Mouse (Mus musculus) frontal cortex, postnatal 14 days (tissue): ENCODE measurements around the gene Txnrd1.

ENCODE experiments used
- DNase-seq, 2 experiments: peaks; one replicate each; pipeline ENCODE4 v3.0.0; 2022; ENCODE audit warnings: low spot score in 2 of 2

Gene Txnrd1

DNA sequence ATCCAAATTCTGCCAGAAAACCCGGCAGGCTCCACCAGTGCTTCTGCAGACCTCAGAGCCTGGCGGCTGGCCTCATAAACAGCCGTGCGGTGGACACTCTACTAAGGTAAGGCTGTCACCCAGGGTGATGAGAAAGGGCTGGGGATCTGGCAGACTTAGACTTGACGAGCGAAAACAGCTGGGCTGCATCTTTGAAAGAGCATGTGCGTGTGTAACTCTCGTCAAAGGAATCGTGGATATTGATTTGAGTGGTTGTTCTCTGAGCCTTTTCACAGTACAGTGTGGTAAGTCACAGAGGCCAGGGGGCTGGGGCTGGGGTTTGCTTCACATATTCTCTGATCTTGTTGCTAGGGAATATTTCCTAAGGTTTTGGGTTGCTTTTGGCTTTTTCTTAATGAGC is at the start of gene Txnrd1:
Txnrd1 (plus strand) TSS at position 26 of the 400 bp plus-strand sequence.
- no peak for DNase-seq

DNA sequence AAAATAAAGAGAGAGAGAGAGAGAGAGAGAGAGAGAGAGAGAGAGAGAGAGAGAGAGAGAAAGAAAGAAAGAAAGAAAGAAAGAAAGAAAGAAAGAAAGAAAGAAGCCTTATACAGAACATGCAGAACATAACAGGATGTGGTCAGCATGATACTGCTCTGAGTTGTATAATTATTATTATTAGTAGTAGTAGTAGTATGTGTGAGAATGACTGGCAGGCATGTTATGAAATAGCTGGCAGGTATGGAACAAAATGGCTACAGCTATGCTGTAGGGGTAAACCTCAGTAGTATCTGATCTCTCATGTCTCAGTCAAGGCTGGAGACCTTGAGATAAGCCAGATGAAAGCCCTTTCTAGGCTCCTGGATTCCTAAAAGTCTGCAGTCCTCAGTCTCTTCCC is 44.6 kb upstream of the Txnrd1 start:
- DNase-seq, result no peak

DNA sequence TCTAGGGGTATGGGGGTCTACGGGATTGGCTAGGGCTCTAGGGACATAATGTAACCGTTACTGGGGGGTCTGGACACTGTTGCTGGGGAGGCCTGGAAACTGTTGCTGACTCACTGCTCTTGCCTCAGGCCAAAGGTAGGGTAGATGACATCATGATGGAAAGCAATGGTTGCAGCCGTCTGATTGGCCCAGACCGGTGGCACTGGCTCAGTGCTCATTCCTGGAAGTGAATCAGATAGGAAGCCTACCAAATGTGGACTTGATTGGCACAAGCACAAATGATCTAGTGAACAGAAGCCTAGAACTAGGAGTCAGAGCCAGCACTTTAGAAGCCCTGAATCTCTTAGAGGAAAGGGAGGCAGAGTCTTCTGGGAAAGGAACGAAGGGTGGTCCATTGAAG is 43.2 kb upstream of the Txnrd1 start:
- DNase-seq, result no peak

DNA sequence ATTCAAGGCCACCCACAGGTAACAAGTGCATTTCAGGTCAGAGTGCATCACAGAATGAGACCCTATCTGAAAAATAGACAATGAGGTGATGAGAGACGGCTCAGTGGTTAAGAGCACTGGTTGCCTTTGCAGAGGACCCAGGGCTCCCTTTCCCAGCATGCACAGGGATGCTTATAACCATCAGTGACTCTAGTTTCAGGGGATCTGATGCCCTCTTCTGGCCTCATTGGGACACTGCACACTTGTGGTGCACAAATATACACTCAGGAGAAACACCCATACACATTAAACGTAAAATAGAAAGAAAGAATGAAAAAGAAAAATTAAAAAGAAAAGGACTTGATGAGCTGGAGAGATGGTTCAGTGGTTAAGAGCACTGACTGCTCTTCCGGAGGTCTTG is 42.0 kb upstream of the Txnrd1 start:
- no peak for DNase-seq

DNA sequence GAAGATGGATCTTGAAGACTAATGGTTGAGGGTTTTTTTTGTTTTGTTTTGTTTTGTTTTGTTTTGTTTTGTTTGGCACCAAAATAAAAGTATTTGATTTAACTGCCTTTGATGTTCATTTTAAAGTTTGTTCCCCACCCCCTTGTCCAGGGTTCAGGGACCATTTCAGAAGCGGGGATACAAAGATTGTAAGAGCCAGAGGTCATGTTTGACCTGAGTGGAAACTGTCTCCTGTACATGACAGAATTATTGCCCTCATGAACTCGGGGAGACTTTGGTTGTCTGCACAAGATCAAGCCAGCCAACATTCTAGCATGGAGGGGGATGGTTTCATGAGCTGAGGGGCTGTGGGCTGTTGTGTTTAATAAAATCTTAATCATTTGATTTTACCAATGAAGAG is 41.4 kb upstream of the Txnrd1 start:
- no peak for DNase-seq

DNA sequence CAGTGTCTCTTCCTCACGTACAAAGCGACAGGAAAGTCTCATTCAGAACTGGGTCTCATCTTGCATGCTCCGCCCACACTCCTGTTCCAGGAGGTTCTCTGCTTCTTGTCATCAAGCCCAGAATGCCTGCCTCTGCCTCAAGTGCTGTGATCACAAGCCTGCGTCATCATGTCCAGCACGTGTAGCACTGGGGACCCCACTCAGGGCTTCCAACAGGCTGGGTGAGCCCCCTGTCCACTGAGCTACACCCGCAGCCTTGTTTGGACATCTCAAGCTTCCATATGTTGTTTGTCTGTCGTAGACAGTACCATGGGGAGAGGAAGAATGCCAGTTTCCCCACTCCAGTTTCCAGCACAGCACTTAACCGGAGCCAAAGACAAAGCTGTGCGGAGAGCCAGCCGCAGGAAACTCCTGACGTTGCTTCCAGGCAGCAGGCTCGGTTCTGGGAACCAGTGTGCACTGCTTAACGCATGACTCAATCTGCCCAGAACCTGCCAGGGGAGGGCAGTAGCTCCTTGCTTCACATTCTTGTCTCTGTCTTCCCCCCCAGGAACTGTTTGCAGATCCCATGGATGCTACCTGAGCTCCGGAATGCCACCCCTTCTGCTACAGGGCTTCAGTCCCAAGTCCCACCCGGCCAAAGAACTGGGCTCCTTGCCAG is 38.5 kb upstream of the Txnrd1 start:
- peak; percentile 50 to 54 for DNase-seq

DNA sequence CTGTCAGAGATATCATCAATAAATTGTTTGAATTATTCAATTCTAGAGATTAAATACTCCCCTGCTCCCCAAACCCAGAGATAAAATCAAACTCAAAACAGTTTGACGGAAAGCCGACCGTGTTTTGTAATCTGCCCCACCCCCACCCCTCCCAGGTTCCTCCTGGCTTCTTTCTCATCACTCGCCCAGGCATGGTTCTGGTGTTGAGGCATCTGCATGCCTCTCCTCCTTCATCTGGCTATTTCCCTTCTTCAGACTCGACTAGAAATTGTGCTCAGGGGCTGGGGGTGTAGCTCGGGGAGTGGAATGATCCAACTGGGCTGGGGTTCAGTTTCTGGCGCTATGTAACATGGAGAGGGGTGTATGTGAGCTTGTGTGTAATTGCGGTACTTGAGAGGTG is 38.0 kb upstream of the Txnrd1 start:
- no peak for DNase-seq

DNA sequence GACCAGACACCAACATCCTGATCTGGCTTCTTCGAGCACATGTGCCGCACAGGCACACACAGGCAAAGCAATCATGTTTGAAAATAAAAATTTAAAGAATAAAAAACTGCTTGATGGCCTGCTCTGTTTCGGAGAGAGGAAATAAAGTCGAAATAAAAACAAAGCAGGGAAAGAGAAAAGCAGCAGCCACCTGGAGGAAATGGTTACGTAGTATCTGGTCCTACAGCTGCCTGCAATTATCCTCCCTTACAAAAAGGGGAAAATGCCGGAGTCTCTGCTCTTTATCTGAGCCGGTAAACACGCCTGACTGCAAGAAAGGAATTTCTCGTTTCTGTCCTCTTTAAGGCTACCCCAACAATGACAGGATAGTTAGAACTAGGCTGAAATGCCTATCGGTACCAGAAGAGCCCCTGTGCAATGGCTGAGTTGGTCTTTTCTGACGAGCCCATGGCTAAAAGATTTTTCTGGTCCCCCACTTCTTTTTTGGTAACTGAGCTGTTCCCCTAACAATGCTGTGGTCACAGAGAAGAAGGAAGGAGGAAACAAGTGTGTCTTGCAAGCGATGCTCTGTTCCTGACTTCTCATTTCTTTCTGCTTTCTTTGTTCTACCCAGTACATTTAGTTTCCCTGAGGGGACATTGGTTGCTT is 37.2 kb upstream of the Txnrd1 start:
- no peak for DNase-seq

DNA sequence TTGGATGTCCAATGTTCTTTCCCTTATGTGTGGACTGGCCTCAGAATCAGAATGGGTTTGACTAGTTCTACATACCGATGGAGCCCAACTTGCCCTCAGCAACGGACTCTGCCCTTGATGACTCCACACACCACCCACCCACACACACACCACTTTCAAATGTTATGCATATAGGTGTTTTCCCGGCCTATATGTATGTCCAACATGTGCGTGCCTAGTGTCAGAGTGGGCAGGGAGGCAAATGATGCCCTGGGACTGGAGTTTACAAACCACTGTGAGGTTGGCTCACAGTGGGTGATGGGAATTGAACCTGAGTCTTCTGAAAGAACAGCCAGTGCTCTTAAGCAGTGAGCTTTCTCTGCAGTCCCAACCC is 36.6 kb upstream of the Txnrd1 start:
- no peak for DNase-seq

DNA sequence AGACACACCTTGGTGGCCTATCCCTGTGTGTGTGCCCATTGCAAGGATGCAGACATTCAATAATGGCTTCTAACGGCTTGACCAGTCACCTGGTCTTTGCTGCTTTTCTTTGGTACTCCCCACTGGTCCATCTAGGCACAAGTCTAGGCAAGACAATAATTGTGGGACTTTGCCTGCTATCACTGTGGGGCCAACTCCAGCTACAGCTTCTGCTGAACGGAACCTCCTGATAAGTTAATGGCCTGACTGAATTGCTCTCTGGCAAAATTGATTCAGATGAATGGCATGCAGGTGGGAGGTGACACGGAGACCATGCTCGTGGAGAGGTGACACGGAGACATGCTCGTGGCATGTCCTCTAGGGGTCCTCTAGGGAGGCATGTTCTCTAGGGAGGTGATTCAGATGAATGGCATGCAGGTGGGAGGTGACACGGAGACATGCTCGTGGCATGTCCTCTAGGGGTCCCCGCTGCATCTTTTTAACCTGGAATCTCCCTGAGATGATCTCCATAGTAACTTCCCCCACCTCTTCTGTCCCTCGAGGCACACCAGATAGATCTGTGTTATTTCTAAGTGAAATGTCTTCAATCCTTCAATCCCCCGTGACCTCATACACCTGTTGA is 35.3 kb upstream of the Txnrd1 start:
- DNase-seq, result no peak

DNA sequence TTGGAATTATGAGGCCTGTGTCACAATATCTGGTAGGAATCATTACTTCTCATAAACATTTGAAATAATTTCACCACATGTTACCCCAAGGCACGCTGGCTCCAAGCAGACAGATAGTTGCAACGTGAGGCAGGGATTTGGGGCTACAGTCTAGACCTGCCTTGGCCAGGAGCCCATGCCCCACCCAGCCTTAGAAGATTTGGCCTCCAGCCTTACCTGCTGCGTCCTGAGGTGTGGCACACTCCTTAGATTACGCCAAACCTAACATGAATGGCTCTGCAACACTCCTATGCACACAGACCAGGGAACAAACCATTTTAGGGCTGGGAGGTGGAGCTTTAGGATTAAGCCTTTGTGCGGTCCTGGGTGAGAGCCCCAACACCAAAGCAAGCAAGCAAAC is 33.7 kb upstream of the Txnrd1 start:
- DNase-seq, result no peak

DNA sequence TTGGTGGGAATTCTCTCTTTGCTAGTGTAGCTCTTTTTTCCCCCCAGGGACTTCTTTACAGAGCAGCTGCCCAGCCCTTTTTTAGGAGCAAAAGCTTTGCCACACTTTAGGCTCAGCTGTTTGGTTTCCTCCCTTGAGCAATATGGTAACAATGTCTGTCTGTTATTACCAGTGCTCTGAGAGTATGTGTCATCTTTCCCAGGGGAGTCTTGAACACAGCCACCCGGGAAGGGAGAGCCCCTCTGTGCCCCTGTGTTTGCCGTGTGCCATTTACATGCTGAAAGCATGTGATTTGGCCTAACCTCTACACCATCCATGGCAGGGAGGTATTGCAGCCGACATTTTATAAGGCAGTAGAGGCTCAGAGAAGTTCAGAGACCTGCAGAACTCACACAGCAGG is 29.4 kb upstream of the Txnrd1 start:
- DNase-seq, result no peak

DNA sequence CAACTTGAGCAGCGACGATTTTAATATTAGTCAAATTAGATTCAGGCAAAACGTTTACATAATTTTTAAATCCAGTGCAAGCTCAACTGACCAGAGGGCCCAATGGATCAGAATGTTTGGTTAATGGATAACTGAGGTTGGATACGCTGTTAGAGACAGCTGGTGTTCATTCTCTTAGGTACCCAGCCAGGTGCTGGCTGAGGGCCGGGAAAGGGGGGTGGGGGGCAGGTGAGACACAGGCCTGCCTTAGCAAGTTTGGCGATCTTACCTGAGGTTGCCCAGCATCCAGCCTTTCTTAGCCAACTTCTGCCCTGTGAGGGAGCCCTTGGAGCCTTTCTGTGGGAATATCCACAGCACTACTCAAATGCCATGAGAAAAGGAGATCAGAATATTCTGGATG is 28.6 kb upstream of the Txnrd1 start:
- DNase-seq, result no peak

DNA sequence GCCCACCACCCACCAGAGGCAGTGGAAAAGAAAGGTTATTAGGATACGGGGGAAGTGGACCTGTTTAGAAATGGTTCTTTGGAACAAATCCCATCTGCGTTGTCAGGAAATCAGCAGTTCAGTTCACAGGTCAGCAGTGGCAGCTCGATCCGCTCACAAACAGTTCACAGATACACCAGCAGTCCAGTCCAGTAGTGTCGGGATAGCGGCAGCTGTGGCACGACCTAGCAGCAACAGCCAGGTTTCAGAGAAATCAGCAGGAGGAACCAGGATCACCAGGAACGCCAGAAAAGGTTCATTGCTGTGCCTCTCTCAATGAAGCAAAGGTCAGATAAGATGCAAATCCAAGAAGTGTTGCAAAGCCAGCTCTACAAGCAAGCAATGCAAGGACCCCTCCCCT is 27.3 kb upstream of the Txnrd1 start:
- no peak for DNase-seq

DNA sequence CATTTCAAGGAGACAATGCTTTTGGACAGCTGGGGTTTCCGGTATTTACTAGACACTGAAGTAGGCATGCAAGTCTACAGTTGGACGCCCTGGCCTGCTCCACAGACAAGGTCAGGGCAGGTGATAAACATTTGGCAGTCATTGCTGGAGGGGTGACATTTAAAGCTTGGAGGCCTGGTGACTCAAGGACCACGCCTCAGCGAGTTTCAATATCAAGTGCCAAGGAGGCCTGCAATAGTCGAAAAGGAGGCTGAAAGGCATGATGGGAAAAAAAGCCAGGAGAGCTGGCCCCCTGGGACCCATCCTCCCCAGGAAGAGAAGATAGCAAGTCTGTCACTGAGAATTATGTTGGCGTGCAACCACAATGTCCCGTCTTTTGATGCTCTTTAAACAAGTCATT is 26.5 kb upstream of the Txnrd1 start:
- no peak for DNase-seq

DNA sequence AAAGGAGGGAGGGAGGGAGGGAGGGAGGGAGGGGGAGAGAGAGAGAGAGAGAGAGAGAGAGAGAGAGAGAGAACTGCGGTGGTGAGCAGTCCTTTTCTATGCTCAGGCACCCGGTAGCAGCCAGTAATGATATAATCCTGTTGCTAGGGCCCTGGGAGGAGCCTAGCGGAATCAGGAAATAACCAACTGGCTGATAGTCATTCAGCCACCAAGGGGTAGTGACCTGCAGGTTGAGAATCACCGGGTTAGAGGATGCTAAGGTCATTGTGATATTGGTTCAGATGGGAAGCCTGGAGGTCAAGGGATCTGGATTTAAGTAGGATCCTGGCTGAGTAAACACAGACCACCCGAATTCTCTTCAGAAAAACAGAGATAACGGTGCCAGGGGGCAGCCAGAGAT is 25.6 kb upstream of the Txnrd1 start:
- no peak for DNase-seq

DNA sequence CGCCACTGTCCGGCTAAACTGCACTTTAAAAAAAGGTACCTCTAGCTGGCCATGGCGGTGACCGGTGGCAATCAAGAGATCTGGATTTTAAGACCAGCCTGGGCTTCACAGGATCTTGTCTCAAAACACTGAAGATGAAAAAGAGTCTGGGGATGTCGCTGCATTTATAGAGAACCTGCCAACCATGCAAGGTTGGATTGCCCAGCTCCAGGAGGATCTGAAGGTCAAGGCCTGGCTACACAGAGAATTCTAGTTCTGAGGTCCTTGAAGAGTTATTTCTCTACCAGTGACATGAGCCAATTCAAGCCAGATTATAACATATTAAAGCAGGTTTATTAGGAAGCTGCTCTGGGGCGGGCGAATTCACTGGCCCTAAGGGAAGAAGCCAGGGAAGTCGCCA is 24.9 kb upstream of the Txnrd1 start:
- DNase-seq, result no peak

DNA sequence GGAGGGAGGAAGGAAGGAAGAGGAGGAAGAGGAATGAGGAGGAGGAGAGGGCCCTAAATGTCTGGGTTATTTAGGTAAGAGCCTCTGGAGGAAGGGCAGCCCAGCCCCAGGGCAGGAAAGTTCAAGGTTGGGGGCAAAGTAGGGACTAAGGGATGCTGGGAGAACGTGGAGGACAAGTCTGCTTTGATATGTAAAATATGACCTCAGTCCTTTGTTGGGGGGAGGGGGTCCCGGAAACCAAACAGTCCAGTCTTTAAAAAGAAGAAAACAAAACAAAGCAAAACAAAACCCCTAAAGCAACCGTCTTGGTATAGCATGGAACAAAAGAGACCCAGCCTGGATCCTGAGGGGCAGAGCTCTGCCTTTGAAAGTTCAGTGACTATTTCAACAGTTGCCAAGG is 24.4 kb upstream of the Txnrd1 start:
- no peak for DNase-seq

DNA sequence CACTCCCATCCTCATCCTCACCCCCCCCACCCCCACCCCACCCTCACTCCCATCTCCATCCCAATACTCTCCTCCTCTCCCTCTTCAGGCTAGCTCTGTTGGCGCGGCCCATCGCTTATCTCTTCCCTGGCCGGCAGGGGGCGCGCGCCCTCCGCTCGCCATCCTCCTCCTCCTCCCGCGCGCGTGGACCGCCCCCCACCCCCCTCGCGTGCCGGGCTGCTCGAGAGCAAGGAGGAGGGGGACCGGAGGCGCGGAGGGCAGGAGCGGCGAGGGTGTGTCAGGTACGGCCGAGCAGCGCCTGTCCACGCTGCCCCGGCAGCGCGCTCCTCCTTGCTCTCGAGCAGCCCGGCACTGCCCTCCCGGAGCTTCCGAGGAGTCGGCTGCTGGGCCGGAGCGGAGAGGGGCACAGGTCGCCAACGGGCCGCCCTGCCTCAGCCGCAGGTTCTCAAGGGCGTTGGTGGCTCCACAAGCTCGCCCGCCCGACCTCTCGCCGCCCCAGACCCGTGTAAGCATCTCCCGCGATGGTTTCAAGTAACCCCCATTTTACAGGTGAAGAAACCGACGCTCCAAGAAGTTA is 21.8 kb upstream of the Txnrd1 start:
- DNase-seq, result peak in 1 of 2 experiments; percentile 47

DNA sequence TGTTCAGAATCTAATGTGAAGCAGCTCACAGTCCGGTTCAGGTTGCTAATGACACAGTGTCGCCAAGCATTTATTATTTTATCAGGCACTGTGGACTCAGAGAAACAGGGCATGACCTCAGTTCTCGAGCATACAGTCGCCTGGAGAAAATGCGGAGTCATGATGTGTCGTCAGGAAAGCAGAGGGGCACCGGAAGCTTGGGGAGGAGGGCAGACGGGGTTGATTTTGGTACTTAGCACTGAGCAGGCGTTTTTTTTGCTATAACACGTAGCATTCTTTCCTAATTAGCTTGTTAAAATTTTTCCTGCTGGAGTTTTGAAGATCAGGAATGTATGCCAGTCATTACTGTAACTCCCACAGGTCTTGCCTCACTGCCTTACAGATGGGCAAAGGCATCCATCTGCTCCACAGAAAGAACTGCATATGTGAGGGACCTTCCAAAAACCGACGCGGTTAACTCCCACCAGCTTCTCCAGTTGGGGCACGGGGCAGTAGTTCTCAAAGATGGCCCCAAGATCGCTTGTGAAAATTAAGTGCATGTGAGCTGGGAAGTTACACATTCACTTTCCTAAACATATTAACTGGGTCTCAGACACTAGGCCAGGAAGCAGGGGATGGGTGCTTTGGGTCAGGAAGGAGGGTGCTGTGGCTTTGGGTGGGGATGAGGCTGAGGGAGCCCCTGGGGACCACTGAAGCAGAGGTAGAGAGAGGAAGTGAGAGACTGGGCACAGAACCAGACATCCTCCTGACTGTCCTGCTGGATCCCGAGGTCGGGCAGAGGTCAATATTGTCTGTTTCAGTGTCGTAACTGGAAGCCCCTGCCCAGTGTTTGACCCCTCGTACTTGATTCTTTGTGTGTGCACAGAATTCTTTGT is 19.4 kb upstream of the Txnrd1 start:
- no peak for DNase-seq

DNA sequence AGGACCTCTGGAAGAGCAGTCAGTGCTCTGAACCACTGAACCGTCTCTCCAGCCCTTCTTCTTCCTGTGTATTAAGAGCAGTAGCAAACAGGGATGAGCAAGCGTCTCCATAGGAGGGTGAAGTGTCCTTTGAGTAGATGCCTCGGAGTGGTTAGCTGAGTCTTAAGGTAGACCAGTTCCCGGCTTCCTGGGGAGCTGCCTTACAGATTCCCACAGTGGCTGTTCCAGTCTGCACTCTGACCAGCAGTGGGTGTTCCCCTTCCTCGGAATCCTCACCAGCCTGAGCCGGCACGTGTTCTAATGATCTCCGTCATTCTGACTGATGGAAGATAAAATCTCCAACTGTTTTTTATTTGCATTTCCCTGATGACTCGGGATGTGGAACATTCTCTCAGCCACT is 17.3 kb upstream of the Txnrd1 start:
- no peak for DNase-seq

DNA sequence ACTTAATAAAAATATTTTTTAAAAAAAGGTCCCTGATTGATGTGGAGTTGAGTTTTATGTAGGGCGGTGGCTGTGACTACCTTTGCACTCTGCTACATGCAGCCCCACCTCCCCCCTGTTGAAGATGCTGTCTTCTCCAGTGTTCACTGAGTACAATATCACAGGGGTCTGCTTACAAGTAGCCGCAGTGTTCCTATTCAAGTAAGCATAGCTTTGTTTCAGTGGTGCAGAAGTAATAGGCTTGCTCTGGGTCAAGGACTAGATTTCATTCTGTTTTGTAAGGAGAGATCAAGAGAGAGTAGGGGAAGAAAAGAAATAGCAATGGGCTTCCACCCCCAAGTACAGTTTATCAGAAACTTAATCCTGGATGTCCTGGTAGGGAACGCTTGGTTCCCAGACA is 16.2 kb upstream of the Txnrd1 start:
- DNase-seq, result no peak
